Comparison of ENCODE assay signal across 7 mouse cellular contexts in genomic region chr11:50212848-50213758, GRCm38 (mm10). TPM values are rescaled to one million over a fixed set of nuclear protein-coding genes. Genes with fewer than 3 reads are reported as not detected.
DNase-seq lines count a peak whose midpoint lies in the region; ATAC-seq and TF ChIP-seq lines count a peak whose summit lies in the region.

No protein-coding gene starts in this region.

- H3K27ac ChIP-seq in heart, postnatal 0 days (ENCODE audit: low read depth), result peak overlapping the region; percentile 93
- peak overlapping the region; percentile 60 for H3K27ac ChIP-seq in liver, embryonic 12.5 days

- H3K4me1 ChIP-seq in G1E (ENCODE audit: insufficient read depth, low read depth, low read length), result peaks cover 74% of the 10 kb centered on the region
- peaks cover 51% of the 10 kb centered on the region for H3K4me1 ChIP-seq in heart, postnatal 0 days (ENCODE audit: control insufficient read depth, insufficient read depth)
- peaks cover 81% of the 10 kb centered on the region for H3K4me1 ChIP-seq in liver, embryonic 12.5 days

- TF ChIP-seq CTCF in G1E (IDR thresholded peaks at IDR 0.05; ENCODE audit: low read depth, low read length), result no peak
- TF ChIP-seq CTCF in heart, postnatal 0 days (IDR thresholded peaks at IDR 0.05; ENCODE audit: low read depth), result no peak

- peaks cover 48% of the 10 kb centered on the region for H3K36me3 ChIP-seq in G1E (replicated peaks)
- H3K36me3 ChIP-seq in heart, postnatal 0 days (replicated peaks; ENCODE audit: control insufficient read depth, insufficient read depth, low read length), result peaks cover 1% of the 10 kb centered on the region; the same call in 1 of the 2 replicates
- peaks cover 7% of the 10 kb centered on the region for H3K36me3 ChIP-seq in liver, embryonic 12.5 days
- no peaks in the 10 kb centered on the region for H3K36me3 ChIP-seq in splenic B cell, adult 2 months (ENCODE audit: control insufficient read depth, insufficient read depth, low read length, poor library complexity, severe bottlenecking)

- no peak overlapping the region; the same call in 1 of the 2 replicates for H3K4me3 ChIP-seq in G1E (ENCODE audit: low read depth, low read length)
- H3K4me3 ChIP-seq in heart, postnatal 0 days (ENCODE audit: low read depth, low read length), result peak overlapping the region; percentile 1; the same call in 1 of the 2 replicates
- H3K4me3 ChIP-seq in liver, embryonic 12.5 days, result no peak overlapping the region

- no peak overlapping the region for H3K9ac ChIP-seq in heart, postnatal 0 days (replicated peaks; ENCODE audit: low read depth, low read length)
- H3K9ac ChIP-seq in liver, embryonic 12.5 days, result no peak overlapping the region

- H3K4me2 ChIP-seq in heart, postnatal 0 days (ENCODE audit: low read depth, low read length), result peak overlapping the region; percentile 29
- no peak overlapping the region for H3K4me2 ChIP-seq in liver, embryonic 12.5 days

- no peaks in the 10 kb centered on the region for H3K27me3 ChIP-seq in G1E (ENCODE audit: insufficient read depth, low read length)
- no peaks in the 10 kb centered on the region for H3K27me3 ChIP-seq in heart, postnatal 0 days (ENCODE audit: control insufficient read depth, insufficient read depth, low read length)
- no peaks in the 10 kb centered on the region for H3K27me3 ChIP-seq in liver, embryonic 12.5 days (replicated peaks)
- no peaks in the 10 kb centered on the region for H3K27me3 ChIP-seq in splenic B cell, adult 2 months (ENCODE audit: control insufficient read depth, insufficient read depth, low read length, poor library complexity, severe bottlenecking)

- peak; percentile 29 for ATAC-seq in G1E (ENCODE audit: extremely low read depth, insufficient number of reproducible peaks, low FRiP score, poor library complexity, severe bottlenecking)
- ATAC-seq in heart, postnatal 0 days (ENCODE audit: insufficient read depth, low read depth), result peak; percentile 74
- ATAC-seq in liver, embryonic 12.5 days, result no peak

- TF ChIP-seq EP300 in heart, postnatal 0 days (IDR thresholded peaks at IDR 0.05; ENCODE audit: low read depth), result peak; percentile 99

- WGBS in heart, postnatal 0 days, result 14% methylated on average over 11 of the region's 11 CpGs
- 59% methylated on average over 11 of the region's 11 CpGs for WGBS in liver, embryonic 12.5 days (ENCODE audit: insufficient replicate concordance)

- DNase-seq in CD4-positive helper T cell, adult 2 months (ENCODE audit: low read depth, low spot score), result peak; percentile 79
- no peak for DNase-seq in G1E (ENCODE audit: low spot score)
- DNase-seq in cerebellum, postnatal 14 days, result peak; percentile 65 to 73
- DNase-seq in heart, postnatal 0 days (ENCODE audit: low spot score), result peak; percentile 93
- DNase-seq in splenic B cell, adult 2 months (ENCODE audit: low read depth, low spot score), result peak; percentile 64
- no peak for DNase-seq in embryo, embryonic 10.5 days (ENCODE audit: low spot score)

- H3K9me3 ChIP-seq in G1E (replicated peaks), result no peaks in the 10 kb centered on the region
- H3K9me3 ChIP-seq in heart, postnatal 0 days (replicated peaks; ENCODE audit: control insufficient read depth, low read length), result no peaks in the 10 kb centered on the region
- H3K9me3 ChIP-seq in liver, embryonic 12.5 days (replicated peaks), result no peaks in the 10 kb centered on the region

RNA-seq across cellular contexts. Expression of gene Mgat4b, which starts 2.4 kb away (rescaled TPM):
- 18.4 and 24.2 TPM in 2 replicates for total RNA-seq in G1E (2014; fragmentation: Nextera tagmentation)
- total RNA-seq in G1E (2017), result 15.6 and 18.3 TPM in 2 replicates
- 106 and 120 TPM in 2 replicates for polyA plus RNA-seq in G1E (2012)
- total RNA-seq in heart, postnatal 0 days (2014; rRNA removed; ENCODE audit: low replicate concordance), result 69.2 and 90.6 TPM in 2 replicates
- 39.4 and 39.6 TPM in 2 replicates for polyA plus RNA-seq in heart, postnatal 0 days (2015; fragmentation: Nextera tagmentation; extraction: Ambion mirVana)
- polyA plus RNA-seq in liver, embryonic 12.5 days (2016; fragmentation: Nextera tagmentation; extraction: Ambion mirVana), result 29.1 and 30.7 TPM in 2 replicates

RNA-seq across cellular contexts. Expression of gene Sqstm1, which starts 2.5 kb away (rescaled TPM):
- total RNA-seq in G1E (2014; fragmentation: Nextera tagmentation) (118 and 252 TPM in 2 replicates), G1E (2017) (663 and 687 TPM in 2 replicates)
- 134 and 138 TPM in 2 replicates for polyA plus RNA-seq in G1E (2012)
- 236 and 249 TPM in 2 replicates for total RNA-seq in heart, postnatal 0 days (2014; rRNA removed; ENCODE audit: low replicate concordance)
- 244 and 267 TPM in 2 replicates for polyA plus RNA-seq in heart, postnatal 0 days (2015; fragmentation: Nextera tagmentation; extraction: Ambion mirVana)
- polyA plus RNA-seq in liver, embryonic 12.5 days (2016; fragmentation: Nextera tagmentation; extraction: Ambion mirVana), result 143 and 152 TPM in 2 replicates

RNA-seq across cellular contexts. Expression of gene Ltc4s, which starts 25.3 kb away (rescaled TPM):
- total RNA-seq in G1E (2014; fragmentation: Nextera tagmentation) (not detected in 2 replicates), G1E (2017) (not detected in 2 replicates)
- not detected in 2 replicates for polyA plus RNA-seq in G1E (2012)
- 5.1 TPM in 1 of 2 replicates, not detected in the other for total RNA-seq in heart, postnatal 0 days (2014; rRNA removed; ENCODE audit: low replicate concordance)
- polyA plus RNA-seq in heart, postnatal 0 days (2015; fragmentation: Nextera tagmentation; extraction: Ambion mirVana), result 2.2 TPM in 2 replicates
- 0.87 and 1.0 TPM in 2 replicates for polyA plus RNA-seq in liver, embryonic 12.5 days (2016; fragmentation: Nextera tagmentation; extraction: Ambion mirVana)

RNA-seq across cellular contexts. Expression of gene Mrnip, which starts 38.9 kb away (rescaled TPM):
- total RNA-seq in G1E (2014; fragmentation: Nextera tagmentation), result 44.8 and 63.7 TPM in 2 replicates
- total RNA-seq in G1E (2017), result 17.4 and 17.6 TPM in 2 replicates
- polyA plus RNA-seq in G1E (2012), result 6.5 and 10.6 TPM in 2 replicates
- total RNA-seq in heart, postnatal 0 days (2014; rRNA removed; ENCODE audit: low replicate concordance), result 6.3 and 18.6 TPM in 2 replicates
- 7.7 and 7.9 TPM in 2 replicates for polyA plus RNA-seq in heart, postnatal 0 days (2015; fragmentation: Nextera tagmentation; extraction: Ambion mirVana)
- polyA plus RNA-seq in liver, embryonic 12.5 days (2016; fragmentation: Nextera tagmentation; extraction: Ambion mirVana), result 8.6 and 8.7 TPM in 2 replicates

Comparison
In these comparisons a context has a peak if more than half of its experiments do, and no peak if none do; other contexts are left out.
1. DNase-seq: peak in CD4-positive helper T cell, adult 2 months (single experiment), cerebellum, postnatal 14 days (2 of 2), heart, postnatal 0 days (single experiment) and splenic B cell, adult 2 months (single experiment); none in G1E (single experiment) and embryo, embryonic 10.5 days (single experiment).